Mouse (Mus musculus) bone marrow, adult 2 months (tissue): Measurements from ENCODE around the gene Ptprs.

Experiments
- CTCF ChIP-seq: fragments of 200-500 bp; IDR thresholded peaks from 2 replicates; pipeline ENCODE4 v1.5.1; 2011; ENCODE audit warnings: low read length, control low read depth; ENCODE audit not compliant: control insufficient read depth, insufficient read depth
- POLR2A ChIP-seq: fragments of 200-500 bp; IDR thresholded peaks from 2 replicates; pipeline ENCODE4 v1.6.1; 2011; ENCODE audit warnings: low read depth, mild to moderate bottlenecking, control low read depth, low read length, borderline replicate concordance; ENCODE audit not compliant: control insufficient read depth

- TF ChIP-seq POLR2A (no peak), CTCF (no peak)
Measured at GRCm38 (mm10) chr17:56474831-56475581, 1.3 kb downstream of the Ptprs start.
